Mouse (Mus musculus): ENCODE measurements around the gene Ylpm1.

Ylpm1 gene

GRCm38 (mm10) chr12:85087845-85088244 lies 91.7 kb downstream of the Ylpm1 start:
- no peak for TF ChIP-seq GATA4 (IDR thresholded peaks at IDR 0.05; ENCODE audit: insufficient replicate concordance, low read length)

- TF ChIP-seq GATA4 (IDR thresholded peaks at IDR 0.05; ENCODE audit: insufficient replicate concordance, low read length) = no peak
These were observed 95.1 kb downstream of the Ylpm1 start for GRCm38 (mm10) chr12:85091190-85091589.

- TF ChIP-seq GATA4 (IDR thresholded peaks at IDR 0.05; ENCODE audit: insufficient replicate concordance, low read length) = no peak
These were observed 96.1 kb downstream of the Ylpm1 start for GRCm38 (mm10) chr12:85092214-85092613.

DNA sequence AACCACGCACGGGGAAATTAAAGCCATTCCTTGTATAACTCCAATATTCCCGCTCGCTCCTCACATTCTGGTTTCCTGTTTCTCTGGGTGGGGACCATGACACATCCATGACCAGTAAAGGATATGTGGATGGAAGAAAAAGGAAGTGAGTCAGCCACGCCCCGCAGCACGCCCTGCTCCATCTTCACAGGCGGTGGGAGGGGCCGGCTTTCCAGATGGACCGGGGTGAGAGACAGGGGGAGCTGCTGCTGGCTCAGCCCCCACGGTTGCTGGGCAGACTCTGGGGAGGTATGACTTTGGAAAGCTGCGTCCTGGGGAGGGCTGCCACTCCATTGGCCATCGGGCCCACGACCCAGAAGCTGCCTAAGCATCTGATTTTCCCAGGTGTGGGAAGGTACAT lies 97.9 kb downstream of the Ylpm1 start:
- TF ChIP-seq GATA4 (IDR thresholded peaks at IDR 0.05; ENCODE audit: insufficient replicate concordance, low read length) = no peak

GRCm38 (mm10) chr12:85094706-85095105 lies 98.6 kb downstream of the Ylpm1 start:
- no peak for TF ChIP-seq GATA4 (IDR thresholded peaks at IDR 0.05; ENCODE audit: insufficient replicate concordance, low read length)

GRCm38 (mm10) chr12:85095146-85095545 lies 99.0 kb downstream of the Ylpm1 start:
- TF ChIP-seq GATA4 (IDR thresholded peaks at IDR 0.05; ENCODE audit: insufficient replicate concordance, low read length) = no peak

- no peak for TF ChIP-seq GATA4 (IDR thresholded peaks at IDR 0.05; ENCODE audit: insufficient replicate concordance, low read length)
These were observed 99.7 kb downstream of the Ylpm1 start for GRCm38 (mm10) chr12:85095859-85096258.

DNA sequence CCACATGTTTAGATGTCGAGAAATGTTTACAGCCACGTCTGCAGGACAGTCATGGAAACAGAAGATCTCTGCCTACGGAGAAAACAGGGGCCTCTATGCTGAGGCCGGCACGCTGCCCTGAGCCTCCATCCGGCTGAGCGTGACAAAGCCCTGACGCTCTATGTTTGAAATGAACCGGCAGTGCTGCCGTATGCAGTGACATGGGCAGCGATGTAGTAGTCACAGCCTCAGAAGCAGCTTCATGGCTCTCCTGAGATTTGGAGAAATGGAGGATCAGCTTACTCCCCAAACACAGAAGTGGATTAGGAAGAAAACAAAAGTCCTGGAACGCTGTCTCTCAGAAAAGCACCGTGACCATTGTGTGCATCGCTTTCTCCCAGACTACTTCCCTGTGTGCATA lies 104.9 kb downstream of the Ylpm1 start:
- no peak for TF ChIP-seq GATA4 (IDR thresholded peaks at IDR 0.05; ENCODE audit: insufficient replicate concordance, low read length)

GRCm38 (mm10) chr12:85101521-85102106 lies 105.5 kb downstream of the Ylpm1 start:
- TF ChIP-seq GATA4 (IDR thresholded peaks at IDR 0.05; ENCODE audit: insufficient replicate concordance, low read length) = no peak

DNA sequence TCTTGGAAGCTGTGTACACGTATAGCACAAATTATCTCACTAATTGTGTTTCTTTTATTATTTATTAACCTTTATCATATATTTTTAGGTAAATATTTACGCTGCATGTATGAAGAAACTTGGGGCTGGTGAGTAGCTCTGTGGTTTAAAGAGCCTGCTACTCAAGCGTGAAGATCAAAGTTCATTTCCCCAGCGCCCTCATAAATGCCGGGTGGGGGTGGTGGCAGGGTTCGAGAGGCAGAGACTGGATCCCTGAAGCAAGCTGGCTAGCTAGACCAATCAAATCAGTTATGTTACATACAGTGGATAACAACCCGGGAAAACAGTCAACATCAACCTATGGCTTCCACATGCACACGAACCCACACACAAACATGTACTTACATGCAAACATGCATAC lies 107.0 kb downstream of the Ylpm1 start:
- TF ChIP-seq GATA4 (IDR thresholded peaks at IDR 0.05; ENCODE audit: insufficient replicate concordance, low read length) = no peak

- no peak for TF ChIP-seq GATA4 (IDR thresholded peaks at IDR 0.05; ENCODE audit: insufficient replicate concordance, low read length)
These were observed 108.7 kb downstream of the Ylpm1 start for GRCm38 (mm10) chr12:85104789-85105188.

DNA sequence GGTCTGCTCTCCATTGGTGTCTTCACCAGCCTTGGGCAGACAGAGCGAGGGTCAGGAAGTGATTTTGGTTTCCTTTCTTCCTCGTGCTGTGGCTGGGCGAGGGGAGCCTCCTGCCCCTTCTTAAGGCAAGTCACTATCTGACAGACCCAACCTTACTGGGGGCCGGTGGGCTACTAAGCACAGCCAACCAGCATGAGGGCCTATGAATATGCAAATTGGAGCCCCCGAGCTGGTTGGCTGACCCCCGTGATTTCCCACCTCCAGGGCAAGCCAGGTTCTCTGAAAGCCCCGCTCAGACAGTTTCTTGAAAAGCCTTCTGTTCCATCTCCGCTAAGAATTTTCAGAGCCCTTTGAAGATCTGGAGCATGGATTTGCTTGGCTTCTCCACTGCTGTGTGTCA lies 110.2 kb downstream of the Ylpm1 start:
- no peak for TF ChIP-seq GATA4 (IDR thresholded peaks at IDR 0.05; ENCODE audit: insufficient replicate concordance, low read length)

- no peak for TF ChIP-seq GATA4 (IDR thresholded peaks at IDR 0.05; ENCODE audit: insufficient replicate concordance, low read length)
These were observed 112.5 kb downstream of the Ylpm1 start for GRCm38 (mm10) chr12:85108643-85109042.

- TF ChIP-seq GATA4 (IDR thresholded peaks at IDR 0.05; ENCODE audit: insufficient replicate concordance, low read length) = no peak
These were observed 113.3 kb downstream of the Ylpm1 start for GRCm38 (mm10) chr12:85109426-85109825.

GRCm38 (mm10) chr12:85110011-85110697 lies 114.0 kb downstream of the Ylpm1 start:
- no peak for TF ChIP-seq GATA4 (IDR thresholded peaks at IDR 0.05; ENCODE audit: insufficient replicate concordance, low read length)

GRCm38 (mm10) chr12:85110698-85111592 lies 114.8 kb downstream of the Ylpm1 start, which contains the start of the genes Prox2 and Dlst:
Gene Prox2 (minus strand): TSS chr12:85110759.
Gene Dlst (plus strand): TSS chr12:85110833.
- TF ChIP-seq GATA4 (IDR thresholded peaks at IDR 0.05; ENCODE audit: insufficient replicate concordance, low read length) = peak; percentile 39; the same call in 1 of the 2 replicates

Data from liver, adult (tissue).